Mouse (Mus musculus) neural tube, embryonic 12.5 days (tissue): ENCODE measurements at regions not wholly inside any gene's neighbourhood (a gene's known extent, or its start where the extent isn't known, plus 50 kb on each side); places are given as distances from the start of the nearest gene placed in this dataset.

Experiments
- ATAC-seq: fragments of 200-750 bp; cut with Nextera tagmentation; 2 replicates; pipeline ENCODE4 v1.8.0; 2017; ENCODE audit warnings: low read depth, mild to moderate bottlenecking, moderate TSS enrichment, moderate library complexity; ENCODE audit not compliant: low FRiP score
- H3K27ac ChIP-seq: fragments of 300-500 bp; sonication (generic); 2 replicates; pipeline ENCODE4 v1.5.1; 2016
- H3K27me3 ChIP-seq: fragments of 300-500 bp; sonication (generic); replicated peaks from 2 replicates; pipeline ENCODE4 v1.6.1; 2016; ENCODE audit warnings: mild to moderate bottlenecking
- H3K36me3 ChIP-seq: fragments of 300-500 bp; sonication (generic); 2 replicates; pipeline ENCODE4 v1.6.1; 2016; ENCODE audit warnings: mild to moderate bottlenecking
- H3K4me1 ChIP-seq: fragments of 300-500 bp; sonication (generic); 2 replicates; pipeline ENCODE4 v1.6.1; 2016
- H3K4me2 ChIP-seq: fragments of 300-500 bp; sonication (generic); replicated peaks from 2 replicates; pipeline ENCODE4 v1.6.1; 2016; ENCODE audit warnings: mild to moderate bottlenecking
- H3K4me3 ChIP-seq: fragments of 300-500 bp; sonication (generic); 2 replicates; pipeline ENCODE4 v1.5.1; 2016
- H3K9ac ChIP-seq: fragments of 300-500 bp; sonication (generic); 2 replicates; pipeline ENCODE4 v1.6.1; 2016; ENCODE audit warnings: mild to moderate bottlenecking
- H3K9me3 ChIP-seq: fragments of 300-500 bp; sonication (generic); 2 replicates; pipeline ENCODE4 v1.6.1; 2016; ENCODE audit warnings: mild to moderate bottlenecking
- WGBS: fragments of 180-500 bp; shearing (Covaris S2); methylation state at CpG from one replicate; pipeline ENCODE4 v1.1.7; 2016; 5-methylcytosine and 5-hydroxymethylcytosine counted together

DNA sequence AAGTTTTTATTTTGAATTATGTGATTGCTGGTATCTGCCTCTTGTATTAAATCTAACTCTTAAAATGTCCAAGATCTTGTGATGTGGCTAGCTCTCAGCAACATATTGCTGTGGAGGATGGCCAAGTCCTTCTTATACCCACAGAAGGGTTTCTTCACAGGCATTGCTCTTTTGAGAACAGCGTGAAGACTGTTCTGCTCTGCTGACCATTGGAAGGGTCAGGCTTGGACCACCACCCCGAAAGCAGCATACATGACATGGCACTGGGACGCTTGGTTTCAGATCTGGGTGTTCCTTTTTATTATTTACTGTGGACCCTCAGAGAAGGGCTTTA, 352.8 kb downstream of the Ankrd50 start:
- H3K9me3 ChIP-seq = no peaks in the 10 kb centered on the region
- H3K4me3 ChIP-seq = no peak overlapping the region
- no peak overlapping the region for H3K4me2 ChIP-seq
- H3K27ac ChIP-seq = no peak overlapping the region
- ATAC-seq = no peak
- WGBS = 93% methylated on average over 3 of the region's 3 CpGs
- no peaks in the 10 kb centered on the region for H3K4me1 ChIP-seq
- no peaks in the 10 kb centered on the region for H3K27me3 ChIP-seq
- H3K9ac ChIP-seq = no peak overlapping the region
- no peaks in the 10 kb centered on the region for H3K36me3 ChIP-seq

DNA sequence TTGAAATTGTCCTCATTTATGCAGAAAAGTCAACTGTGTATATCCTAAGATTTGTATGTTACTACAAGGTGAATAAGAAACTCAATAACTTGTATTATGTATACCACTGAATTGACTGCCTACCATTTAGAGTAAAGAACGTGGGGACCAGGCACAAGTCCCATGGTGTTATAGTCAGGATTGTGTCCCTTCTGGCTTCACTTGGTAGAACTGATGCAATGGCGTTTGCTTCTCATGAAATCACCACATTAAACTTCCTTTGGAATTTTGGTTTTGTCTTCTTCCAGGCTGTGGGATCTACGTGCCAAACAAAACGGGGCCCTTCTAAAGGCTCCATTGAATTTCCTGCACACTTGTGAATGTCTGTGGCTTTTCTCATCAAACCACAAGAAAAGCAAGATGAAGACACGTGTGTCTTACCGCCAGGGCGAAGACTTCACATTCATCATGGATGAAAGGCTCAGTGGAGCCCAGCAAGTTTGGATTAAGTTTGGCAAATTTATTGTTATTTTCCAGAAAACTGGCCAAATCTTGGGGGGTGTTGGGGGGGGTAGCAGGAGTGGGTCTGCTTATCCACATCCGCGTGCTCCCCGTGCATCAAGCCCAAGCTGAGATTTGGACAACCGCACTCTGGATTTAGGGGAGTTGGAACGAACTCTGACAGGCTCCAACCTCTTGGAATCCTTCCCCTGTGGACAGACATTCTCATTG, 353.3 kb downstream of the Ankrd50 start:
- H3K9ac ChIP-seq = no peak overlapping the region
- H3K36me3 ChIP-seq = no peaks in the 10 kb centered on the region
- no peak for ATAC-seq
- H3K27me3 ChIP-seq = no peaks in the 10 kb centered on the region
- no peak overlapping the region for H3K4me2 ChIP-seq
- 91% methylated on average over 12 of the region's 12 CpGs for WGBS
- H3K4me3 ChIP-seq = no peak overlapping the region
- no peaks in the 10 kb centered on the region for H3K9me3 ChIP-seq
- no peaks in the 10 kb centered on the region for H3K4me1 ChIP-seq
- H3K27ac ChIP-seq = no peak overlapping the region

DNA sequence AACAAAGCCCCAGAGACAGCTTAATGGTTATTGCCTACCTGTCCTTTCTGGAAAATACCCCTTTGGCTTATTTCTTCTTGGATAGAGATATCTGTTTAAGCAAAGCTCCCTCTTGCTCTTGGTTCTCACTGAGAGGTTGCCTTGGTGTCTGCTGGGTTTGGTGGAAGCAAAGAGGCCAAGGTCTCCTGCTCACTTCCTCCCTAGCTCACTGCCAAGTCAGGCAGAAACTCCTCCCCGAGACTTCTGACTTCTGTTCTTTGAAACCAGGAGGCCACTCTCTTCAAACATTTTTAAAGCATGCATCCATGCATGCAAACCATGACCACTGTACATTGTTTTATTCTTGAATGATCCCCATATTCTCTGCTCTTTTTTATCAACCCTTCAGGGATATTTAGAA, 354.6 kb downstream of the Ankrd50 start:
- Histone ChIP-seq H3K4me1 (no peaks in the 10 kb centered on the region), H3K36me3 (no peaks in the 10 kb centered on the region), H3K4me3 (no peak overlapping the region), H3K9ac (no peak overlapping the region), H3K27me3 (no peaks in the 10 kb centered on the region), H3K4me2 (no peak overlapping the region), H3K27ac (no peak overlapping the region), H3K9me3 (no peaks in the 10 kb centered on the region)
- 60% methylated on average over 1 of the region's 1 CpGs for WGBS
- ATAC-seq = no peak

DNA sequence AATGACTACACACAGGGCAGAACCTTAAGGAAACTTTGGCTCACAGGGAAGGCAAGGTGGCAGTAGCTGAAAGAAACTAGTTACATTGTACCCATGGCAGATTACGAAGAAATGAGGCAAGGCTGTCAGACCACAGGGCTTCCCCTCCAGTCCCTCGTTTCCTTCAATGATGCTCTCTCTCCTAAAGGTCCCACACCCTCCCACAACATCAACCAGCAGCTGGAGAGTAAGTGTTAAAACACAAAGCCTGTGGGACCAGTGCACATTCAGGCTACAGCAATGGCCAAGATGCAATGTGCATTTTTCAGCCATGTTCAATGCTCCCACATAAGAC, 355.5 kb downstream of the Ankrd50 start:
- Histone ChIP-seq H3K4me2 (no peak overlapping the region), H3K27ac (no peak overlapping the region), H3K36me3 (no peaks in the 10 kb centered on the region), H3K4me3 (no peak overlapping the region), H3K9ac (no peak overlapping the region), H3K4me1 (no peaks in the 10 kb centered on the region), H3K27me3 (no peaks in the 10 kb centered on the region), H3K9me3 (no peaks in the 10 kb centered on the region)
- WGBS = 79% methylated on average over 2 of the region's 2 CpGs
- no peak for ATAC-seq

DNA sequence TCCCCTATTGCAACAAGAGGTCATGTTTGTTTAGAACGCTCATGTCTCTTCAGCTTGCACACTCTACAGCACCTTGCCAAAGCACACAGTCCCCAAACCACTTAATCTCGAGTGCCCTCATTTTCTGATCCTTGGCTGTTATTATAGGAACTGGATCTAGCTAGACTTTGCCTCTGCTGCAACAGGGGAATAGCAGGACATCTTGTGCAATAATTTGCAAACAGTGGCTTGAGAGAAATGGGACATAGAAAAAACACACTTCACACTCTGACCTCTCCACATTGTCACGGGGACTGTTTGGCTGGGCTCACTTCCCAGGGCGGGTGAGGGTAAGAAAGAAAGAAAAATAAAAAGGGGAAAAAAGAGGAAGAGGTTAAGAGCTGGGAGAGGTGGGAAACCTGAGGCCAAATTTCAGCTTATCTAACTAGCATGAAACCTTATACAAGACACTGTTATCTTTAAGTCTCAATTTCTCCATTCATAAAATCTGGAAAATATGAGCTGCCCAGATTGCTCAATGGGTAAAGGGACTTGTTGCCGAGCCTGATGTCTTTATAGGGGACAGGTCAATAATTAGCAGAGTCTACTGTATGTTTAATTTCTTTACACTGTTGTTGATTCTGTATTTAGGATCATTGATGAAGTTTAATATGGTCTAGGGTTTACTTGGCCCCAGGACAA, 356.0 kb downstream of the Ankrd50 start:
- no peak overlapping the region for H3K9ac ChIP-seq
- no peaks in the 10 kb centered on the region for H3K4me1 ChIP-seq
- no peak overlapping the region for H3K27ac ChIP-seq
- ATAC-seq = no peak
- WGBS = 74% methylated on average over 5 of the region's 5 CpGs
- no peak overlapping the region for H3K4me2 ChIP-seq
- H3K9me3 ChIP-seq = no peaks in the 10 kb centered on the region
- H3K36me3 ChIP-seq = no peaks in the 10 kb centered on the region
- no peaks in the 10 kb centered on the region for H3K27me3 ChIP-seq
- no peak overlapping the region for H3K4me3 ChIP-seq

DNA sequence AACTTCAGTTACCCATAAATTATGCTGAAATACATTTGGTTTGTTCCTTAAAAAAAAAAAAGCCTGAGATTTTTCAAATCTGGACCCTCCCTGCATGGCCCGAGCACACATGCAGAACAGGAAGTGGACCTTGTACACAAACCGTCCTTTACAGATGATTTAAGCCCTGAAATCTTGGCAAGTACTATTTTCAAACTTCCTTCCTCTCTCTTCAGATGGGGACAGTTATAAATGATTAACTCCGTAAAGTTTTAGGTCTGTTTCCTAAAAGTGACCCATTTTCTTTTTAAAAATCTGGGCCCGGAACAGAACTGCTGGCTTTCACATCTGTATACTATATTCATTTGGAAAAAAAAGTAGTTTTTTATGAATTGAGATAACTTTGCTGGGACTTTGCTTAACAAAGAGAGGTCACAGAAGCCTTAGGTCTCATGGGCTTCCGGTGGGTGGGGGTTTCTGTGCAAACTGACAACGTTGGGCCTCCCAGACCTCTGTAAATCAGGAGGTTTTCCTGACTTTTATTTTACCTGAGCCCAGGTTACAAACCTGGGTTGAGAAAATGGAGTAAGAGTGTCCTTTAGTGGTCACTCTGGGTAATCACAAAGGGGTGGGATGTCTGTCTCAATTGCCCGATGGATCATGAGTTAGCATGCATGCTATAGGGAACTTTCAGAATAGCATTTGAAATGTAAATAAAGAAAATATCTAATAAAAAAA, 368.4 kb downstream of the Ankrd50 start:
- H3K4me2 ChIP-seq = no peak overlapping the region
- no peak for ATAC-seq
- no peak overlapping the region for H3K27ac ChIP-seq
- H3K9me3 ChIP-seq = no peaks in the 10 kb centered on the region
- H3K36me3 ChIP-seq = no peaks in the 10 kb centered on the region
- WGBS = 67% methylated on average over 7 of the region's 7 CpGs
- no peak overlapping the region for H3K4me3 ChIP-seq
- no peaks in the 10 kb centered on the region for H3K27me3 ChIP-seq
- no peaks in the 10 kb centered on the region for H3K4me1 ChIP-seq
- H3K9ac ChIP-seq = no peak overlapping the region

DNA sequence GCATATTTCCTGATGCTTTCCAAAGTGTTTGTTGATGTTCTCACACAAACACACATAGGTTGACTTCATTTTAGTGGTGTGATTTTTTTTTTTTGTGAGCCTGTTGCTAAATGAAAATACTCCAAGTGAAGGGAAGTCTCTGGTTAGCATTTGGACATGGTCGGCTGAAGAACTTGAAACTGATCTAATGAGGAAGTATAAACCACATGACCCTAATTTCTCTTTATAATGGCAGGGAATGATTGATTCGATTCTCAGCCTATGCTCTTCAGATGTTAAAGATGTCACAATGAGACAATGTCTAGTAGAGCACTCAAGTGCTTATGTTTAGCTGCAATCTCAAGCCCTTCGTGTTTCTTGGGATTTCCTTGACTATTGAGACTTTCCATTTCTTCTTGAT, 372.1 kb downstream of the Ankrd50 start:
- ATAC-seq = no peak
- Histone ChIP-seq H3K4me3 (no peak overlapping the region), H3K9ac (no peak overlapping the region), H3K4me1 (no peaks in the 10 kb centered on the region), H3K36me3 (no peaks in the 10 kb centered on the region), H3K9me3 (no peaks in the 10 kb centered on the region), H3K4me2 (no peak overlapping the region), H3K27me3 (no peaks in the 10 kb centered on the region), H3K27ac (no peak overlapping the region)
- 90% methylated on average over 3 of the region's 3 CpGs for WGBS

DNA sequence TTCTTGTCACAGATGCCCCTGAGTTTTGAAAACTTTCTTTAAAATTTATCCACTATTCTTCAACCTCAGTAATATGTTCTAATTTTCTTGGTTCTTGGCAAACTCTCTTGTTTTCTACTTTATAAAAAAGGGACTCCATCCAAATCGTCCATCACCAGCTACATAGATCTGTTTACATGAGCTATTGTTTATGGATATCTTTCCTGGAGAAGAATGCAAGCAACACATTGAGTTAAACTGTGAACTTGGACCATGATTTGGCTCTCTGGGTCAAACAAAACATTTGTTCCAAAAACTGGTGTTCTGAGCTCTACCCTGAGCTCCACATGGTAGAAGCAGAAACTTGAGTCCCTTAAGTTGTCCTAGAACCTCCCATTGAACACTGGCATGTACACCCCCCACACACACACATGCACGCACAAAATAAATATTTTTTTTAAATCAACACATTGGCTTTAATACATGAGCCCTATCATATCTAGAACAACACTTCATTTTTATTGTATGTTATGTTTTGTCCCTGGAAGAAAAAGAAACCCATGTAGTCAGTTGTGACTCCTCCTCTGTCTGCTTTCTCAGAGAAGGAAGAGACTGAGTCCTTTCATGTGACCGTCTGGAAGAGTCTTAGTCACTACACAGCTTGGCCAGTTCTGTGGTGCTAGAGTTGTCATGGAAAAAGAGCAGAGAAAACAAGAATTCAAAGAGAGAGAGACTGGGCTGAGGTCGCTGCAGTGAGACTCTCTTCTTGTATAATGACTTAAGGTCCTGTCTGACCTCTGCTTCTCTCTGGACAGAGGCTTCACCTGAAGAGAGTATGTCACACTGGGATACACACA, 379.4 kb downstream of the Ankrd50 start:
- no peaks in the 10 kb centered on the region for H3K36me3 ChIP-seq
- no peak overlapping the region for H3K9ac ChIP-seq
- H3K4me3 ChIP-seq = no peak overlapping the region
- no peak overlapping the region for H3K27ac ChIP-seq
- no peaks in the 10 kb centered on the region for H3K27me3 ChIP-seq
- H3K4me1 ChIP-seq = no peaks in the 10 kb centered on the region
- H3K4me2 ChIP-seq = no peak overlapping the region
- no peaks in the 10 kb centered on the region for H3K9me3 ChIP-seq
- no peak for ATAC-seq
- 81% methylated on average over 4 of the region's 4 CpGs for WGBS

DNA sequence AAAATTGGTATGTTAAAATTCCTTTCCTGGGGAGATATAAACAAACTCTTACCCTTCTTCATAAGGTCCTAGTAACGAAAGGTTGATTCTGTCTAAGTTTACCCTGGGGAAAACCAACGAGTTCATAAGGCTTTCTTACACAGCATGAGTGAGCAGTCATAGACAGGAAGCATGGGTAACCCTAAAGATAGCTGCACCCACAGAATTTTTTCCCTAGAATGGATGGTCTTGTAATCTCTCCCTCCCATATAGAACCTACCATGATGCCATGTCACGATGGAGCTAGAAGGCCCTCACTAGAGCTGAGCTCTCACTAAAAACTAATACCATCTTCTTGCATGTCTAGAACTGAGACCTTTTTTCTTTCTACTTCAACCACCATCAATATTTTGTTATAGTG, 380.1 kb upstream of the Gm5148 start:
- Histone ChIP-seq H3K27me3 (no peaks in the 10 kb centered on the region), H3K4me2 (no peak overlapping the region), H3K9me3 (no peaks in the 10 kb centered on the region), H3K9ac (no peak overlapping the region), H3K27ac (no peak overlapping the region), H3K4me3 (no peak overlapping the region), H3K4me1 (no peaks in the 10 kb centered on the region), H3K36me3 (no peaks in the 10 kb centered on the region)
- ATAC-seq = no peak
- 84% methylated on average over 3 of the region's 3 CpGs for WGBS

DNA sequence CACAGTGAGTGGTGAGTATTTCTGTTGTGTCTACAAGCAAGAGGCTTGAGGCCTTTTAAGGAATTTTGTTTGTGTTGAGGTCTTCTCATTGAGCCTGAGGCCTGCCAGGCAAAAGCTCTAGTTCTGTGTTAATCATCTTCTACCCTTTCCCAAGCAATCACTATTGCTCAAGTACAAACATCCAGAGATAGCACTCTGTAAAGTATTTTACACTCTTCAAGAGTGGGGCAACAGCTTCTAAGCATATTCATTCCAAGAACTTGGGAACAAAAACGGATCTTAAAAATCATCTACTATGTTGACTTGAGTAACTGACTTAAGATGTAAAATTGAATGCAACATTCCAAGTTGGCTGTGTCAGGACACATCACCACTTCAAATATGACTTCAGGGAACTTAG, 378.7 kb upstream of the Gm5148 start:
- Histone ChIP-seq H3K27ac (no peak overlapping the region), H3K36me3 (no peaks in the 10 kb centered on the region), H3K27me3 (no peaks in the 10 kb centered on the region), H3K4me3 (no peak overlapping the region), H3K9me3 (no peaks in the 10 kb centered on the region), H3K4me1 (no peaks in the 10 kb centered on the region), H3K4me2 (no peak overlapping the region), H3K9ac (no peak overlapping the region)
- 84% methylated on average over 1 of the region's 1 CpGs for WGBS
- ATAC-seq = no peak

DNA sequence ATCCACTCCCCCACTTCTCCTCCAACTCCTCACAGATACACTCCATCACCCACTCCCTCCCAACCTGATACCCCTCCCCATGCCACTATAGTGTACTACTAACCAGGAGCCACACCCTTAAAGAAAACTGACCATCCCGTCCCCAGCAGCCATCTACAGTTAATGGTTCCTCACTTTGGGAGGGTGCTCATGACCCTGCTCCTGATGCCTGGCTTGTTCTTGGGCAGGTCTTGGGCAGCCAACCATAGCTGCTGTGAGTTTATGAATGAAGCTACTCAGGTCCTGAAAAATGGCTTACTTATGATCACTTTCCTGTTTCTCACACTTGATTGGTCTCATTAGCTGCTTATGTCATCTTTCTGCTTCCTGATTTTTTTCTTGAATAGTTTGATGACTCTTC, 377.9 kb upstream of the Gm5148 start:
- H3K27me3 ChIP-seq = no peaks in the 10 kb centered on the region
- no peak overlapping the region for H3K9ac ChIP-seq
- no peaks in the 10 kb centered on the region for H3K36me3 ChIP-seq
- no peaks in the 10 kb centered on the region for H3K9me3 ChIP-seq
- H3K27ac ChIP-seq = no peak overlapping the region
- no peak for ATAC-seq
- H3K4me2 ChIP-seq = no peak overlapping the region
- WGBS = 98% methylated on average over 1 of the region's 1 CpGs
- H3K4me1 ChIP-seq = no peaks in the 10 kb centered on the region
- H3K4me3 ChIP-seq = no peak overlapping the region

DNA sequence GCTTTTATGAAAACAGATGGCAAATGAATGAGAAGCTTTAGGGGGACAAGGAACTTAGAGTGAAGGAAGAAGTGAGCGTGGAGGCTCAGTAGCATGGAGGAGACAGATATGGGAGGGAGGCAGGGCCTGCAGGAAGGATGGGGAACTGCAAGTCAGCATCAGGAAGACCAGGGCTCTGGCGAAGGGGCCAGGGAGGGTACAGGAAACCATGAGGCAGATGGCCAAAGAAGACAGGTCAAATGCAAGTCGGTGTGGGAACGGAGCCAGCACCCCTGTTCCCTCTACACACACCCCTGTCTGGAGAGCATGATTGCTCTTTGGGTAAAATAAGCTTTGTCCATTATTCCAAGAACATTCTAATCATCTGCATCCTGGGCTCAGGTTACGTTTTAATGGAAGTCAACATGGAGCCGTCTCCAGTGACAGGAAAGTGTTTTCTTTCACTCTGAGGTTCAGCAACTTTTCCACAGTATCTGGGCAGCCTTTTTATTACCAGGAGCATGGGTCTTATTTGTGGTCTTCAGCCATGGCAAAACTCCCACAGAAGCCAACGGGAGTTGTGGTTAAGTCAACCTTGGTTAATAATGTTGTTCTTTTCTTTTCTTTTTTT, 370.2 kb upstream of the Gm5148 start:
- 78% methylated on average over 7 of the region's 7 CpGs for WGBS
- no peaks in the 10 kb centered on the region for H3K36me3 ChIP-seq
- no peak for ATAC-seq

More for the DNA sequence above, 370.2 kb upstream of the Gm5148 start:
- no peaks in the 10 kb centered on the region for H3K27me3 ChIP-seq
- H3K4me3 ChIP-seq = no peak overlapping the region
- H3K4me1 ChIP-seq = no peaks in the 10 kb centered on the region
- no peak overlapping the region for H3K4me2 ChIP-seq
- no peak overlapping the region for H3K27ac ChIP-seq
- no peaks in the 10 kb centered on the region for H3K9me3 ChIP-seq
- no peak overlapping the region for H3K9ac ChIP-seq
